Mouse (Mus musculus): ENCODE measurements around the gene Vldlr.
A peak's percentile ranks its signal among the peaks of the same experiment; 100 is the strongest.

Gene Vldlr

GRCm38 (mm10) chr19:27239913-27240312 is 23.6 kb downstream of the Vldlr start:
- DNase-seq, result no peak

DNA sequence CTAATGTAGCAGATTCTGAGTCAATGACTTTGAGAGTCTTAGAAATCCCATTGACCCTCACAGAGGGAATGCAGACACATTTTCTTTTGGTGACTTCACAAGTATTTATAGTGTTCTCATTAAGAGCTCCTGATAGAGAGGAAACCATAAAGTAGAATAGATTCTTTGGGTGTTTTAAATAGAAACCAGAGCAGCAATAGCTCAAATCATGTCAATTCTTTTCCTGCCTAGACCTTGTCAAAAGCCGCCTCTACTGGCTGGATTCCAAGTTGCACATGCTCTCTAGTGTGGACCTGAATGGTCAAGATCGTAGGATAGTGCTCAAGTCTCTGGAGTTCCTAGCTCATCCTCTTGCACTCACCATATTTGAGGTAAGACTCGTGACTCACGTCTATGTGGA is 27.2 kb downstream of the Vldlr start:
- no peak for DNase-seq

DNA sequence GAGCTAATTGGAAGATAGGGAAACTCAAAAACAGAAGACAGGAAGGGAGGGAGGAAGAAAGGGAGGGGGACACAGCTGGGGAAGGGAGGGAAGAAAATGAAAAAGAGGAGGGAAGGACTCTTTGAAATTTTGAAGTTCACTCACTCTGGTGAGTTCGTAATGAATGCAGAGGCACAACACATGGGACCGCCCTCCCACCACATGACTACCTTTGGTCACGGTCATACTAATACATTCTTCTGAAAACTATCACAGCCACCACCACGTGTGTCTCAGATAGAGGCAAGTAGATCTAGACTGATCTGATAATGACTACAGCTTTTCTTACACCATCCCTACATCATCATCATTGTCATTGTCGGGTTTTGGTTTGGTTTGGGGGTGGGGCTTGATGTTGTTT is 38.5 kb downstream of the Vldlr start:
- DNase-seq, result peak; percentile 29 to 63

- DNase-seq, result no peak
Observed at GRCm38 (mm10) chr19:27255678-27256077, 39.4 kb downstream of the Vldlr start.

GRCm38 (mm10) chr19:27260102-27260501 is 43.8 kb downstream of the Vldlr start:
- no peak for DNase-seq

DNA sequence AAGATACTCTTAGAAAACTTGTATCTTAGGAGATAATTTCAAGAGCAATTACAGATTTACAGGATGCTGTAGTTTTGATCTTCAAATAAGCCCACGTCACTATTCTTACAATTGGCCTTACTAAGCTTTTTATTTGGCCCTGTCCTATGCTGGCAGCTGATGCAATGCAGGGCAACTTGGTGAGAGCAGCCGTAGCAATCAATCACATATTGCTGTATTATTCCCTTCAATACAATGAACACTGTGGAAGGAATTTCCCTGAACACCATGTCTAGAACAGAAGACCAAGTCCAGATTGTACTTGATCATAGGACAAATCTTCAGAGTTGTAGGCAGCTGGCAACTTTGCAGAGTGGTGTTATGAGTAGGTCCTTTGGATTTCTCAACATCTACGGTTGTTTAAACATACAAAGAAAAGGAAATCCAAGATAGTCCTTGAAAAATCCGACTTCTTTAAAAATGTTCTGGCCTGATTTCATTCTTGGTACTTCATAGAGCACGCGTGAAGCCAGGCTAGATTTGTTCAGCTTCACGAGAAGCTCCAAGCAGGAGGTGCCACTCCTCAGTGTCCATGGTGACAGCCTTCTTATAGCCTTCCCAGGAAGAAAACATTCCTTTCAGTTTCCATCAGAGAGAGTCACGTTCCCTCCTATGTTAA is 44.5 kb downstream of the Vldlr start:
- DNase-seq, result no peak

DNA sequence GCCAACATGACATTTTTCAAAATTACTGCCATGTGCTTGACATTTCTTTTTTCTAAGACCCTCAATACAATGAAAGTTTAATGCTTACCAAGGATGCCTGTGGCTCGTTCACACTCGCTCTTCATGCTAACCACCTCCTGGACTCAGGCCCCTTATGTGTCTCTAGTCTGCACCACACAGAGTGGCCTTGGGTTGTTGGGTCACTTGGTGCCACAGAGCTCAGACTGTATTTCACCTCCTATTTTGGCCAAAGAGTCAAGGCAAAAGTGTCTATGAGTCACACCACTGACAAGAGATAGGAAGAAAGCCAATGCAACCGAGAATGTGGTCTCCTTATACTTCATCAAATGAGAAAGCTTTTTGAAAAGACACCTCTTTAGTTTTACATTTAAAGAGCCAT is 45.9 kb downstream of the Vldlr start:
- DNase-seq, result no peak

GRCm38 (mm10) chr19:27273385-27273784 is 57.1 kb downstream of the Vldlr start:
- DNase-seq, result no peak

DNA sequence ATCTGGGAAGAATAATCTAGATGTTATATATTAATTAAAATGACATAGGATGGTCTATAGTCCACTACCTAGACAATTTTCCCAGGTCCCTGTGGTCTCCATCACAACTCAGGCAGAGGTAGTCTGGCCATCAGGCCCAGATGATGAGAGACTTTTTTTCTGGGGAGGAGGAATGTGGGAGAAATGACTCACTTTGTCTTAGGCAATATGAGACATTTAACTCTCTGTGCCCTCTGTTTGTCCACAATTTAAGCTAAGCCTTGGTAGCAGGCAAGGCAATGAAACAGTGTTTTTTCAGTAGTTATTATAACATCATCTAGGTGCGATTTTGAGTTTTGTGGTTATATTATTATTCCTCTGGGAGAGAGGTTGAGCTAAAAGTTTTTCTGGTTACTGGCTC is 58.1 kb downstream of the Vldlr start:
- no peak for DNase-seq

DNA sequence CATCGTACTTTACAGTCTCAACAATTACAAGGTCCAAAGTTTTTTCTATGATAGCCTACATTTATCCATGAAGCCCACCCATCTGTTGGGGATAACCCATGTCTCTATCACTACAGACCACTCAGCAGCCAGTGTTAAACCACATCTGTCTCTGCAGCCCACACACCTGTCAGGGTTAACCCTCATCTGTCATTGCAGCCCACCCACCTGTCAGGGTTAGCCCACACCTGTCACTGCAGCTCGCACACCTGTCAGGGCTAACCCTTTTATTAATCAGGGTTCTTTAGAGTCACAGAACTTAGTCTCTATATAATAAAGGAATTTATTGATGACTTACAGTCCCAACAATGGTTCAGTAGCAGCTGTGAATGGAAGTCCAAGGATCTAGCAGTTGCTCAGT is 62.9 kb downstream of the Vldlr start:
- no peak for DNase-seq
